Mouse (Mus musculus) liver, postnatal 0 days (tissue): ENCODE data around the gene Hic1.

Experiments
- CTCF ChIP-seq: sonication (generic); IDR thresholded peaks from 2 replicates; pipeline ENCODE4 v1.5.1; 2016; ENCODE audit warnings: antibody characterized with exemption, low read depth
- EP300 ChIP-seq: IDR thresholded peaks from 2 replicates; pipeline ENCODE4 v1.6.1; 2016; ENCODE audit warnings: antibody characterized with exemption, low read depth, mild to moderate bottlenecking

GRCm38 (mm10) chr11:75116379-75116778 lies 52.9 kb downstream of the Hic1 start:
- TF ChIP-seq EP300 (no peak), CTCF (no peak)
